Mouse (Mus musculus): ENCODE results near the gene Ptms. TPM values are rescaled to one million over a fixed set of nuclear protein-coding genes. Genes with fewer than 3 reads are reported as not detected.
"Not testable (repeated sequence)": the region's sequence is repeated elsewhere in the genome, so short reads cannot be mapped to it uniquely, and the experiment has no call there.

The Ptms gene
- total RNA-seq, 2 experiments from 2014 or later: 101 to 129 TPM

DNA sequence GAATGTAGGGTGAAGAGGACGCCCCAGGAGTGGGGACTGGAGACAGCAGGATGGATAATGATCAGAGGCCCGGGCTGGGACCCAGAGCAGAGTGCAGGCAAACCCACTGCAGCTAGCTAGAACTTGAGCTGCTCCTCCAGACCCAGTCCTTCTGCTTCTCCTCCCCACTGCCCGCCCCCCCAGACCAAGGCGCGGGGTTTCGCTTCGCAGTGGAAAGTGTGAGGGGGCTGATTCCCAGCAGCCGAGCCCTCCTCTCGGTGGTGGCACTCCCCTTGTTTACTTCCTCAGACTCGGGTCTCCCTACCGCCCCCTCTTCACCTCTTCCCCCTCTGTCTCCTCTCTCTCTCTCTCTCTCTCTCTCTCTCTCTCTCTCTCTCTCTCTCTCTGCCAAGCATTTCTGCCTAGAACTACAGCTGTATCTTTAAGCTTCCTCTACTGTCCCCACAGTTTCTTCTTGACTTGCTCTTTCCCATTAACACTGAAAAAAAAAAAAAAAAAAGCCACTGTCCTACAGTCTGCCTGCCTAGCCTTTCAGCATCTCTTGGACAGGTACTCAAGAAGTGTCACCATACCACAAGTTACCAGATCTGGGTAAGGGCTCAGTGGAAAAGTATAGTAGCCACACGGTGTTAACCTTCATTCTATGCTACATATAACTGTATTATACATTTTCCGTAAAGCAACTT is 8.2 kb downstream of the Ptms start, which contains the start of gene Lag3:
TSS of gene Lag3 (minus strand) at position 173 of the 686 bp plus-strand sequence.
- no peak for DNase-seq
- intact Hi-C loops (cut with DNase I): no loop called here

DNA sequence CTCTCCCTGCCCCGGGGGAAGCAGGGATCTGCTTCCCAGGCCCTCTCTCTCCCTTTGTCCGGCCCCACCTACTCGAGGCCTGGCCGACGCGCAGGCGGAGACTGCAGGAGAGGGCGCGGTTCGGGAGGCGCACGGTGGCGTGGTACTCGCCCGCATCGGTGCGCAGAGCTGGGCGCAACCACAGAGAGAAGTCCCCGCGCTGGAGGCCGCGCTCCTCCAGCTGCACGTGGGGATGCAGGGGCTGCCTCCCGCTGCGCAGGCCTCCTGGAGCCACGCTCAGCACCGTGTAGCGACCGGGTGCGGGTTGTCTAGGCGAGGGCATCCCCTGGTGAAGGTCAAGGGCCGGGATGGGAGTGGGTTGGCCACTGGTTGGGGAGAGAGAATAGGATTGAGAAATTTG is 9.9 kb downstream of the Ptms start:
- intact Hi-C loops (cut with DNase I): no loop called here
- DNase-seq: no peak

- DNase-seq: no peak
- intact Hi-C loops (cut with DNase I): no loop called here
These were observed 12.1 kb downstream of the Ptms start for GRCm38 (mm10) chr6:124907767-124908166.

- intact Hi-C loops (cut with DNase I): loop anchor here (1.0 to 5.0 kb wide), 5 partner anchors 25 to 177 kb away; partner anchors contain the start of genes P3h3 and Zfp384
These were observed 14.7 kb downstream of the Ptms start for GRCm38 (mm10) chr6:124904991-124905860.

GRCm38 (mm10) chr6:124904161-124904981 is 15.5 kb downstream of the Ptms start:
- DNase-seq: peak in 1 of 2 experiments; percentile 39
- intact Hi-C loops (cut with DNase I): loop anchor here (1.0 to 5.0 kb wide), 5 partner anchors 26 to 178 kb away; partner anchors contain the start of genes P3h3 and Zfp384

More at GRCm38 (mm10) chr6:124904991-124905860, 14.7 kb downstream of the Ptms start:
- DNase-seq: no peak

DNA sequence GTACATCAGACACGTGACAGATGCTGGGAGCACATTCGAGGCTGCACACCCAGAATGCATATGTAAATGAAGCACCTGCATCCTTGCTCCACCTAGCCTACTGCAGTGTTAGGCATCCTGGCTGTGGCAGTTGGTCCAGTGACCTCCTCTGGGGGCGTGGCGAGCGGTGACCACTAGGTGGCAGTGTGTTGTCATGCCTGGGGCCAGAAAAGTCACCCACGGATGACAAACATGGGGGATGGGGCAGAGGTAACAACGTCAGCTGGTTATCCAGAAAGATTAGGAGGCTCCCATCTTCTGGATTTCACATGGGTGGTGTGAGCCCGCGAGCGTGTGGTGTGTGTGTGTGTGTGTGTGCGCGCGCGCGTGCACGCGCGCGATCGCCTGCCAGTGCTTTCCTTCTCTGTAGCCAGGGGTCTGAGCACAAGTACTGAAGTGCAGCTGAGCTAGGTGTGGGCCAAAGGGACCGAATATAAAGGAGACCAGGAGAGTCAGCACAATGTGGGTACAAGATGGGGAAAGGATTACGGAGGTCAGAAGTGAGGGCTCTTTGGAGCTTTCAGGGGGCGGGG is 16.2 kb downstream of the Ptms start:
- intact Hi-C loops (cut with DNase I): loop anchor here (1.0 to 5.0 kb wide), 6 partner anchors 27 to 179 kb away; partner anchors contain the start of genes Cops7a, P3h3 and Zfp384
- DNase-seq: peak; percentile 95 to 96

DNA sequence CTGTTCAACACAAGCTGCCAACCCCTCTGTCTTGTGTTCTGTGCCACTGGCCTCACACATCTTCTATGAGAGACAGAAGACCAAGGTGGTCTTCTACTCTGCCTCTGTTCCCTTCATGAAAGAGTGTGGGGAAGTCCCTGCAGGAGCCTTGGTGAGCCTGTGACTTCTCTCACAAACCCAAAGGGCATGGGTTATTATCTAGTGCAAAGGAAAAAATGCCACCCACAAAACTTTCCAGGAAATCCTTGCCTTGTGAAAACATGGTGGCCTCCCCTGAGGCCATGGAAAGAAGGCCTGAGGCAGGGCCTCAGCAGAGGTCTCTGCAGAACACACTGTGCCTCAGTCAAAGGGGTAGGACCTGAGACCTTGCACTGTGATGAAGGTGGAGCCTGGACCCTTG is 18.1 kb downstream of the Ptms start:
- no peak for DNase-seq
- intact Hi-C loops (cut with DNase I): loop anchor here (2.0 to 5.0 kb wide), 5 partner anchors 45 to 180 kb away; partner anchors contain the start of genes Cops7a, P3h3 and Zfp384

DNA sequence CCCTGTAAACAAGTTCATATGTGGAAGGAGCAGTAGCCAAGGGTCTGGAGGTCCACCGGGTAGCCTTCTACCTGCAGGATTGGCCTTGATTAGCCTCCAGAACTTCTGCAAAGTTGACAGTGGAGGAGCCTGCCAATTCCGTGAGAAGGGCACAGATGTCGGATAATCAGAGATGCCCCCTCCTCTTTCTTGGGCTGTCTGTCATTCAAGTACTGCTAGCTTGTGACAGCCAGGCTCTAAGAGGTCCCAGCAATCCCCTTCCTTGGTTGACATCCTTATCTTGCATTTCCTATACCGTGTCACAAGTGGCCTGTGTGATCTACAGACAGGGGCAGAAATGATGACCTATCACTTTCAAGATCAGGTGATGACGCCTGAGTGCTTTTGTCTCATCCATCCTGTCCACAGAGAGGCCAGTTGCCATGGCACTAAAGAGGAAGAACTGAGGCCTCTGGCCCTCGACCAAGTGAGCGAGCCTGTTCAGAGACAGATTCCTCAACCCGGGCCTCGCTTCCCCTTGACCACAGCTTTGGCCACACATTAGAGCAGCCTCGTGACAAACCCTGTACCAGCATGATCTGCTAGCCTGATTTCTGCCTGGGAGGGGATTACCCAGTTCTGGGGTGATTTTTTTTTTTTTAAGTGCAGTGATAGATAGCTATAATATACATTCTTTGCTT is 19.0 kb downstream of the Ptms start:
- intact Hi-C loops (cut with DNase I): loop anchor here (5.0 kb wide), 4 partner anchors 44 to 181 kb away; partner anchors contain the start of genes P3h3 and Zfp384
- DNase-seq: no peak

DNA sequence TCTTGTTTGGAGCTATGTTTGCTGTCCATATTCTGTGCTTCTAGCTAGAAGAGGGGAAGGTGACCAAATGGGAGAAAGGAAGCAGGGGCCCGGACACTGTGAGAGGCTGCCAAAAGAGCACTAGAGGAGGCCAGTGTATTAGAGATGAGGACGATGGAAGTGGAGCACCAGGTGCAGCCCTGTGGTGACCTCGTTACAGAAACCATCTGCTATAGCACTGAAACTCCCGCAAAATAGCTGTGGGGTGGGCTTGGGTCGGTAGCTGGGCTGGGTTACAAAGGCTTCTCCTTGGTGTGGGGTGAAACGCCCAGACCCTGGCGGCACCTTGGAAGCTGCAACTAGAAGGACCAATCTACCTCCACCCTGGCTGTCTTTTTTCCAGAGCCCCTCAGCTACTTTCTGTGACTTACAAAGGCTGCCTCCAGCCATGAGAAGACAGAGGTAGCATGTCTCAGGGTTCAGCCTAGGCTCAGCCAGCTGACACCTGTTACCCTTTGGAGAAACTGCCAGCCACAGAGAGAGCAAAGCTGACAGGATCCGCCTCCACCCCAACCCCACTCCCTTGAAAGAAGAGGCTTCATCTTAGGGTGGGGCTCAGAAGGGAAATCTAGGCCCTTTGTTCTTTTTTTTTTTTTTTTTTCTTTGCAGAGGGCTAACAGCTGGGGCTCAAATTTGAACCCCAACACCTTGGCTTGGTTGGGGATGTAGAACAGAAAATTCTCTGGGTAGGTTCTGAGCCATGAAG is 19.7 kb downstream of the Ptms start:
- intact Hi-C loops (cut with DNase I): loop anchor here (5.0 kb wide), 4 partner anchors 43 to 182 kb away; partner anchors contain the start of genes P3h3 and Zfp384
- no peak for DNase-seq

GRCm38 (mm10) chr6:124898359-124898758 is 21.5 kb downstream of the Ptms start:
- intact Hi-C loops (cut with DNase I): no loop called here
- no peak for DNase-seq

GRCm38 (mm10) chr6:124894113-124894512 is 25.8 kb downstream of the Ptms start:
- intact Hi-C loops (cut with DNase I); DNase-seq: not testable (repeated sequence)

- DNase-seq: no peak
- intact Hi-C loops (cut with DNase I): no loop called here
These were observed 28.9 kb downstream of the Ptms start for GRCm38 (mm10) chr6:124890997-124891396.

- intact Hi-C loops (cut with DNase I): no loop called here
These were observed 31.3 kb downstream of the Ptms start for GRCm38 (mm10) chr6:124888555-124889125.

DNA sequence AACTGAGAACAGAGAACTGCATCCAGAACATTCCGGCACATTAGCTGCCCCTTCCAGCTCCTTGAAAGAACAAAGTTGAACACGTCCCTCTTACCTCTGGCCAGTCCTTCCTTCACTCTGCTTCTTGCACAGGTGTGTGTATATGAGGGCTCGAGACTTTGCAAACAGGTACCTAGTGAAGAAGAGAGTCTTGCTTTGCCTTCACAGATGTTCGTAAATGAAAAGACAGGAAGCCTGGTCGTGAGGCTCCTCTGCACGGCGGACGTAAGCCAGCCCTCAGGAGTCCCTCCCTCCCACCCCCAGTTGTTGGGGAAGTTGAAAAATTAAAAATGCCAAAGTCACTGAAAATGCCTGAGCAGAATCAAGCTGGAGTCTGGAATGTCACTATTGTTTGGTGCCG is 31.9 kb downstream of the Ptms start, which contains the start of gene Cd4:
TSS of gene Cd4 (minus strand) at position 236 of the 400 bp plus-strand sequence.
- DNase-seq: no peak
- intact Hi-C loops (cut with DNase I): no loop called here

More at GRCm38 (mm10) chr6:124888555-124889125, 31.3 kb downstream of the Ptms start:
- no peak for DNase-seq

GRCm38 (mm10) chr6:124885956-124886381 is 33.9 kb downstream of the Ptms start:
- intact Hi-C loops (cut with DNase I): no loop called here
- no peak for DNase-seq

GRCm38 (mm10) chr6:124884714-124885500 is 35.0 kb downstream of the Ptms start:
- intact Hi-C loops (cut with DNase I): no loop called here
- no peak for DNase-seq

DNA sequence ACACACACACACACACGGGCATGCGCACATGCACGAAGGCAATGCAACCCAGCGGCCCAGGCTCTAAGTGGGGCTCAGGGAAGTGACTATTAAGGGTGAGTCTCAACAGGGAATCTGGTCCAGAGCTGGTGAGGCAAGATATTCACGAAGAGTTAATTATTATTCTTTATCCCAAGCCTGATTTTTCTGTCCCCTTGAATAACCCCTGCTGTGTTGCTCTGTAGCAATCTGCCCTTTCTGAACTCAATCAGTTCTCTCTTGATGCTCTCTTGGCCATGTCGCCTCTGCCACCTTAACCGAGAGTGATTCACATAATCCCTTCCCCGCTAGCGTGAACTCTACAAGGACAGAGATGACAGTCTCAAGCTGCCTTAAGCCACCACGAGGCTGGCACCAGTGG is 36.6 kb downstream of the Ptms start:
- DNase-seq: no peak
- intact Hi-C loops (cut with DNase I): no loop called here
